Comparison of ENCODE assay signal across 16 mouse cellular contexts in genomic region chr13:118975008-118975407, GRCm38 (mm10).
"Had no signal": no experiment of that assay in that cellular context is flagged by ENCODE, and none has a peak within 500 bp of the region (broad histone marks: within the 10 kb centered on the region; RNA-seq: fewer than 3 reads in every experiment).

No protein-coding gene starts in this region.

- H3K27me3 ChIP-seq: neural tube, embryonic 13.5 days; neural tube, embryonic 15.5 days; stomach, embryonic 15.5 days had no signal

- H3K9me3 ChIP-seq: neural tube, embryonic 13.5 days; neural tube, embryonic 15.5 days; stomach, embryonic 15.5 days had no signal

- DNase-seq: retina, postnatal 1 day; right cerebral cortex, adult 18-20 months; right cerebral cortex, postnatal 14 days; right cerebral cortex, postnatal 25 days; right cerebral cortex, postnatal 4 days; spleen, adult 18-20 months; thymus, adult 18-20 months; thymus, adult 2 months; thymus, postnatal 14 days; thymus, postnatal 25 days; thymus, postnatal 36 days; thymus, postnatal 4 days had no signal

- H3K36me3 ChIP-seq: neural tube, embryonic 13.5 days; neural tube, embryonic 15.5 days; stomach, embryonic 15.5 days had no signal

- H3K27ac ChIP-seq: neural tube, embryonic 13.5 days; neural tube, embryonic 15.5 days; stomach, embryonic 15.5 days; stomach, postnatal 0 days had no signal

- H3K4me1 ChIP-seq: neural tube, embryonic 13.5 days; neural tube, embryonic 15.5 days; stomach, embryonic 15.5 days had no signal

- H3K4me2 ChIP-seq: neural tube, embryonic 13.5 days; neural tube, embryonic 15.5 days; stomach, embryonic 15.5 days had no signal

- H3K9ac ChIP-seq: neural tube, embryonic 13.5 days; neural tube, embryonic 15.5 days; stomach, embryonic 15.5 days had no signal

- H3K4me3 ChIP-seq: neural tube, embryonic 13.5 days; neural tube, embryonic 15.5 days; stomach, embryonic 15.5 days had no signal
